Mouse (Mus musculus) right cerebral cortex, postnatal 36 days (tissue): Measurements from ENCODE around the gene Nacc1.

ENCODE experiments used
- DNase-seq, 2 experiments: peaks; one replicate each; pipeline ENCODE4 v3.0.0; 2022; ENCODE audit warnings: low spot score in 2 of 2, mixed read lengths in 1 of 2

The Nacc1 gene

GRCm38 (mm10) chr8:84663483-84664327 is 24.0 kb downstream of the Nacc1 start:
- DNase-seq, result peak; percentile 96

- DNase-seq, result peak; percentile 89 to 93
These were observed 25.0 kb downstream of the Nacc1 start, which contains the start of gene Ier2 for GRCm38 (mm10) chr8:84662581-84663065. Ier2 (minus strand) TSS chr8:84662852.

- no peak for DNase-seq
These were observed 25.6 kb downstream of the Nacc1 start for GRCm38 (mm10) chr8:84661961-84662571.

GRCm38 (mm10) chr8:84661458-84661871 is 26.2 kb downstream of the Nacc1 start:
- DNase-seq, result no peak

- DNase-seq, result no peak
These were observed 26.7 kb downstream of the Nacc1 start for GRCm38 (mm10) chr8:84660819-84661457.

- no peak for DNase-seq
These were observed 27.5 kb downstream of the Nacc1 start for GRCm38 (mm10) chr8:84659936-84660818.

- no peak for DNase-seq
These were observed 28.7 kb downstream of the Nacc1 start for GRCm38 (mm10) chr8:84658951-84659350.

GRCm38 (mm10) chr8:84657680-84658079 is 30.0 kb downstream of the Nacc1 start:
- DNase-seq, result no peak

GRCm38 (mm10) chr8:84657203-84657602 is 30.5 kb downstream of the Nacc1 start:
- DNase-seq, result no peak

- DNase-seq, result no peak
These were observed 31.0 kb downstream of the Nacc1 start for GRCm38 (mm10) chr8:84656641-84657126.

GRCm38 (mm10) chr8:84656191-84656525 is 31.5 kb downstream of the Nacc1 start:
- DNase-seq, result no peak

- DNase-seq, result no peak
These were observed 32.1 kb downstream of the Nacc1 start for GRCm38 (mm10) chr8:84655336-84656190.

- DNase-seq, result no peak
These were observed 33.1 kb downstream of the Nacc1 start for GRCm38 (mm10) chr8:84654597-84654996.

GRCm38 (mm10) chr8:84653092-84653631 is 34.5 kb downstream of the Nacc1 start:
- no peak for DNase-seq

- no peak for DNase-seq
These were observed 37.4 kb downstream of the Nacc1 start for GRCm38 (mm10) chr8:84650213-84650612.

GRCm38 (mm10) chr8:84647461-84647901 is 40.2 kb downstream of the Nacc1 start:
- no peak for DNase-seq

- no peak for DNase-seq
These were observed 40.9 kb downstream of the Nacc1 start for GRCm38 (mm10) chr8:84646800-84647199.

GRCm38 (mm10) chr8:84643019-84643418 is 44.6 kb downstream of the Nacc1 start:
- DNase-seq, result no peak

GRCm38 (mm10) chr8:84641578-84642361 is 45.9 kb downstream of the Nacc1 start:
- DNase-seq, result no peak
